Mouse (Mus musculus) embryonic facial prominence, embryonic 11.5 days (tissue): ENCODE data around the gene Ankrd52. TPM values are rescaled to one million over a fixed set of nuclear protein-coding genes. Genes with fewer than 3 reads are reported as not detected.
A peak's percentile ranks its signal among the peaks of the same experiment; 100 is the strongest.

Experiments
- ATAC-seq: fragments of 200-750 bp; cut with Nextera tagmentation; replicated peaks from 2 replicates; pipeline ENCODE4 v1.8.0; 2017; ENCODE audit warnings: low read depth; ENCODE audit not compliant: insufficient number of reproducible peaks, low FRiP score, low TSS enrichment
- DNase-seq: peaks from one replicate; pipeline ENCODE4 v3.0.0-alpha.2; 2015; ENCODE audit warnings: low spot score
- H3K27ac ChIP-seq: fragments of 300-500 bp; sonication (generic); replicated peaks from 2 replicates; pipeline ENCODE4 v1.5.1; 2014; ENCODE audit warnings: mild to moderate bottlenecking, low read depth, low read length, control low read depth
- H3K27me3 ChIP-seq: fragments of 300-500 bp; sonication (generic); 2 replicates; pipeline ENCODE4 v1.6.1; 2014; ENCODE audit warnings: mild to moderate bottlenecking, low read length, moderate library complexity, mixed read lengths; ENCODE audit not compliant: control insufficient read depth, insufficient read depth
- H3K36me3 ChIP-seq: fragments of 300-500 bp; sonication (generic); replicated peaks from 2 replicates; pipeline ENCODE4 v1.6.1; 2014; ENCODE audit warnings: low read depth, mild to moderate bottlenecking, low read length, moderate library complexity, mixed read lengths; ENCODE audit not compliant: control insufficient read depth, insufficient read depth
- H3K4me1 ChIP-seq: fragments of 300-500 bp; sonication (generic); 2 replicates; pipeline ENCODE4 v1.6.1; 2014; ENCODE audit warnings: low read length, mixed read lengths; ENCODE audit not compliant: control insufficient read depth, insufficient read depth
- H3K4me2 ChIP-seq: fragments of 300-500 bp; sonication (generic); 2 replicates; pipeline ENCODE4 v1.6.1; 2014; ENCODE audit warnings: low read depth, mild to moderate bottlenecking, control low read depth, low read length, moderate library complexity
- H3K4me3 ChIP-seq: fragments of 300-500 bp; sonication (generic); 2 replicates; pipeline ENCODE4 v1.5.1; 2014; ENCODE audit warnings: low read depth, low read length, control low read depth
- H3K9ac ChIP-seq: fragments of 300-500 bp; sonication (generic); replicated peaks from 2 replicates; pipeline ENCODE4 v1.6.1; 2014; ENCODE audit warnings: mild to moderate bottlenecking, control low read depth, low read length
- H3K9me3 ChIP-seq: fragments of 300-500 bp; sonication (generic); replicated peaks from 2 replicates; pipeline ENCODE4 v1.6.1; 2016; ENCODE audit warnings: mild to moderate bottlenecking, low read length, inconsistent platforms, mixed read lengths; ENCODE audit not compliant: control insufficient read depth
- WGBS: fragments of 180-500 bp; shearing (Covaris S2); extraction: QIAGEN DNeasy Blood & Tissue Kit; methylation state at CpG from one replicate; pipeline ENCODE4 v1.1.7; 2014; 5-methylcytosine and 5-hydroxymethylcytosine counted together
- polyA plus RNA-seq: library from polyadenylated mRNA; unstranded; fragments of >200 nt; fragmentation: Nextera tagmentation; extraction: Ambion mirVana; gene quantifications from 2 replicates; pipeline ENCODE4 v1.2.1, GENCODE M21; 2014

Gene Ankrd52
- polyA plus RNA-seq, 1 experiment from 2014 or later: 9.3 TPM

- H3K4me3 ChIP-seq: peak overlapping the region; percentile 68
- DNase-seq: peak; percentile 60
- H3K27ac ChIP-seq: 0 out of 2 replicates have a peak overlapping the region, but pooled peaks have one; percentile 52
- no peaks in the 10 kb centered on the region for H3K9me3 ChIP-seq
- H3K27me3 ChIP-seq: no peaks in the 10 kb centered on the region
- H3K9ac ChIP-seq: peak overlapping the region; percentile 78
- ATAC-seq: no peak
- H3K4me1 ChIP-seq: no peaks in the 10 kb centered on the region
- peak overlapping the region; percentile 81 for H3K4me2 ChIP-seq
- H3K36me3 ChIP-seq: no peaks in the 10 kb centered on the region; the same call in none of the 2 replicates
- 19% methylated on average over 35 of the region's 35 CpGs for WGBS
These were observed 31.9 kb downstream of the Ankrd52 start for GRCm38 (mm10) chr10:128408591-128409535.

DNA sequence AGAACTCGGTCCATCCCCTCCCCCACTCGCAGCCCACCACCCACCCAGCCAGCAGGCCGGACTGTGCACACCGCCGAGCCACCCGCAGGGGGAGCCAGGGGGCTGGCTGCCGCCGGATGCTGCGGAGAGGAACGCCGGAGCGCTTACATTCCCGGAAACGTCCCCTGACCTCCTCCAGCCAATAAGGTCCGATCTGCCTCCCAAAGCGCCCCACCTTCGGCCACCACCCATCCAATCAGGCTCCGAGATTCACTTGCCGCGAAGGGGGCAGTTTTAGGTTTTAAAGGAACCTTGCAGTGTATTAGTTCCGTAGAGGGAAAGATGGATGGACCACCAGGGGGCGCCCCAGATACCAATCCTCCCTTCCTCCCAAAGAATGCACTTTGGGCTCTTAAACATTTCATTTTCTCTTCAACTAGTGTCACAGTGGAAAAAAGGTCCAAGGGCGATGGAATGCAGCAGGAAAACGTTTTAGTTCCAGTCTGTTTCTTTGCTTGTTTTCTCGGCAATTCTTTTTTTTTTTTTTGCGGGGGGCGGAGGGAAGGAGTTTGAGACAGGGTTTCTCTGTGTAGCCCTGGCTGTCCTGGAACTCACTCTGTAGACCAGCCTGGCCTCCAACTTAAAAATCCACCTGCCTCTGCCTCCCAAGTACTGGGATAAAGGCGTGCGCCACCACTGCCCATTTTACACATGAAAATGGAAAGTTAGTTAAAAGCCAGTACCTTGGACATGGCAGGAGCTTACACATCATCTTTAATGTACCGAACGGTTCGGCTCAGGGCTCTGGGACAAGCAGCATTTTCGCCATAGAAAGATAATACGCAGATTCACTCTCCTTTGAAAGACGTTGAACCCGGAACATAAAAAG is 33.0 kb downstream of the Ankrd52 start:
- no peaks in the 10 kb centered on the region for H3K4me1 ChIP-seq

DNA sequence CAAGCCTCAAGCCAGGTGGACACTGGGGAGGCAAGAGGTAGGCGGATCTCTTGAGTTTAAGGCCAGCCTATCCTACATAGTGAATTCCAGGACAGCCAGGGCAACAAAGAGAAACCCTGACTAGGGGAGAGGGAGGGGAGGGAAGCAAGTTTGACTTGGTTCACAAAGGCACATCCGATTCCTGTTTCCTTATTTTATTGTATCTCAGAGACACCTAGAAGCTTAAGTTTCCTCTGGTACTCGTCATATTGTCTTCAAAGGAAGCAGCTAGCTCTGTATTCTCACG is 33.6 kb downstream of the Ankrd52 start:
- Histone ChIP-seq H3K9me3 (no peaks in the 10 kb centered on the region), H3K36me3 (no peaks in the 10 kb centered on the region; the same call in none of the 2 replicates), H3K4me2 (peak overlapping the region; percentile 79), H3K27ac (no peak overlapping the region), H3K27me3 (no peaks in the 10 kb centered on the region), H3K9ac (no peak overlapping the region), H3K4me1 (no peaks in the 10 kb centered on the region), H3K4me3 (peak overlapping the region; percentile 90)
- ATAC-seq (no peak), DNase-seq (peak; percentile 15)
- 17% methylated on average over 4 of the region's 4 CpGs for WGBS

More for the DNA sequence above, 33.0 kb downstream of the Ankrd52 start:
- Histone ChIP-seq H3K27ac (0 out of 2 replicates have a peak overlapping the region, but pooled peaks have one; percentile 52), H3K4me3 (peak overlapping the region; percentile 68), H3K4me2 (peak overlapping the region; percentile 81), H3K36me3 (no peaks in the 10 kb centered on the region; the same call in none of the 2 replicates), H3K9ac (peak overlapping the region; percentile 78), H3K9me3 (no peaks in the 10 kb centered on the region), H3K27me3 (no peaks in the 10 kb centered on the region)
- ATAC-seq (peak; percentile 82), DNase-seq (peak; percentile 98)
- WGBS: 5% methylated on average over 36 of the region's 36 CpGs

GRCm38 (mm10) chr10:128411211-128412054 is 34.5 kb downstream of the Ankrd52 start, which contains the start of the genes Nabp2 and Rnf41:
Nabp2 (minus strand) TSS chr10:128411492.
Rnf41 (plus strand) TSS chr10:128411657.
- under 1% methylated on average over 50 of the region's 50 CpGs for whole genome bisulfite sequencing
- DNase-seq: peak; percentile 99
- Histone ChIP-seq H3K27me3 (no peaks in the 10 kb centered on the region), H3K9ac (peak within 1 kb of the TSS; percentile 82), H3K4me1 (no peaks in the 10 kb centered on the region), H3K27ac (peak within 1 kb of the TSS; percentile 80), H3K4me2 (peak within 1 kb of the TSS; percentile 79), H3K9me3 (no peaks in the 10 kb centered on the region), H3K4me3 (peak within 1 kb of the TSS; percentile 90), H3K36me3 (peaks cover 2% of the 10 kb centered on the region)
- ATAC-seq: peak; percentile 92

DNA sequence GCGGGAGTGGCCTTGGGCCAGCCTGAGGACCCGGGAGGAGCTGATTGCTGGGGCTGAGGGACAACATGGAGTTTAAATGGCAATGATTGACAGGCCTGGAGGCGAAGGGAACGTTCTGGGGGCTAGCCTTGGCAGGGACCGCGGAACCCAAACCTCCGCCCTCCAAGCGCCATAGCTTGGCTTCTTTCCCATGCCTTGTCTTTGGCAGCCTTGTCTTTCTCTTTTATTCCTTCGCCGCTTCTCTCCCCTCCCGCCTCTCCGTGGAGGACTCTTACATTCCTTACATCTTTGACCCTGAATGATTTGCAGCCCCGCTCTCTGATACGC is 35.1 kb downstream of the Ankrd52 start:
- ATAC-seq (no peak), DNase-seq (no peak)
- peak overlapping the region; percentile 80 for H3K27ac ChIP-seq
- H3K4me2 ChIP-seq: peak overlapping the region; percentile 79
- under 1% methylated on average over 13 of the region's 14 CpGs for WGBS
- H3K36me3 ChIP-seq: peaks cover 2% of the 10 kb centered on the region
- no peaks in the 10 kb centered on the region for H3K4me1 ChIP-seq
- peak overlapping the region; percentile 82 for H3K9ac ChIP-seq
- no peaks in the 10 kb centered on the region for H3K27me3 ChIP-seq
- H3K9me3 ChIP-seq: no peaks in the 10 kb centered on the region
- peak overlapping the region; percentile 90 for H3K4me3 ChIP-seq

DNA sequence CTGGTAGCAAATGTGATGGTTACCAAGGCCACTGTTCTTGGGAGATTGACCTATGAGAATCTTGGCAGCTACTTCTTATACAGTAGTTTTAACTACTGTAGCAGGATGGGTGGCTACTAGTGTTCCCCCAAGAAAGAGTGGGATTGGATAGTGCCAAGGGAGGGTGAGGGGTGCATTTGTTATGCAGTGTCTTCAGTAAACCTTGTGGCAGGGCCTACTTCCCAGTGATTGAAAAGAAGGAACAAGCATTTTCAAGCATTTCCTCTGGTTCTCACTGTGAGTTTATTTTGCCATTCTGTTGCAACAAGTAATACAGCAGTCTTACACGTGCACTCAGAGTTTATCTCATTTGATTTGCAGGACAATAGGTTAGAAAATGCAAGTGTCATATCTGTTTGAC is 35.6 kb downstream of the Ankrd52 start:
- Histone ChIP-seq H3K9ac (peak overlapping the region; percentile 82), H3K4me3 (peak overlapping the region; percentile 90), H3K27ac (no peak overlapping the region; the same call in 1 of the 2 replicates), H3K27me3 (no peaks in the 10 kb centered on the region), H3K4me1 (no peaks in the 10 kb centered on the region), H3K36me3 (peaks cover 2% of the 10 kb centered on the region), H3K4me2 (peak overlapping the region; percentile 79), H3K9me3 (no peaks in the 10 kb centered on the region)
- WGBS: 77% methylated on average over 1 of the region's 1 CpGs
- ATAC-seq (no peak), DNase-seq (no peak)

- H3K4me1 ChIP-seq: no peaks in the 10 kb centered on the region
- no peak overlapping the region for H3K9ac ChIP-seq
- peaks cover 2% of the 10 kb centered on the region for H3K36me3 ChIP-seq
- ATAC-seq: no peak
- H3K4me3 ChIP-seq: no peak overlapping the region; the same call in 1 of the 2 replicates
- DNase-seq: no peak
- no peak overlapping the region for H3K27ac ChIP-seq
- no peak overlapping the region for H3K4me2 ChIP-seq
- 57% methylated on average over 1 of the region's 1 CpGs for WGBS
- H3K9me3 ChIP-seq: no peaks in the 10 kb centered on the region
- H3K27me3 ChIP-seq: no peaks in the 10 kb centered on the region
These were observed 36.2 kb downstream of the Ankrd52 start for GRCm38 (mm10) chr10:128413076-128413475.
